Mouse (Mus musculus) liver, embryonic 14.5 days (tissue): ENCODE results near the gene Helz.

Experiments
- CTCF ChIP-seq: IDR thresholded peaks from 2 replicates; pipeline ENCODE4 v1.5.1; 2016; ENCODE audit warnings: antibody characterized with exemption, low read depth, control low read depth
- EP300 ChIP-seq: IDR thresholded peaks from 2 replicates; pipeline ENCODE4 v1.6.1; 2016; ENCODE audit warnings: antibody characterized with exemption, low read depth

DNA sequence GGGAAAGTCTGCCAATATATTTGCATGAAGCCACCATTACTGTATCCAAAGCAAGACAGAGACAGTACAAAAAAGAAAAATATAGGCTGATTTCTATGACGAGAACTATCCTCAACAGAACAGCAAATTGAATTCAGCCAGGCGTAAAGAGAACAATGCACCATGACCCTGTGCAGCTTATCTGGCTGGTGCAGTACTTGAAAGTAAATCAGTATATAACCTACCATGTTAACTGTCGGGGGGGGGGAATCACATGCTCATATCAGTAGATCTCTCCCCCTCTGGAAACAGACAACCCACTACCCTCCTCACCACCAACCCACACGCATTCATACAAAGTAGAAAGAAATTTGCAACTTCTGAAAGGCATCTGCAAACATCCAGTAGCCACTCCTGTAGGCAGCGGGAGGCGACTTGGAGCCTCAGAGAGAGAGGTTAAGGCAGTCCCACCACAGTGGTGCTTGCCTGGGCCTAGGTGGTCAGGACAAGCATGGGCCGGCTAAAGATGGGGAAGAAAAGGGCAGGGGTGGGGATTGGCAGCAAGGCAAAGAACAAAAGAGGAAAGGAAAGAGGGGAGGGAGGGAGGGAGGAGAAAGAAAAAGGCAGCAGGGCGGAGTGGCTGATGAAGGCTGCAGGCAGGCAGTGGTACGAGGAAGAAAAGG, 135.1 kb downstream of the Helz start:
- no peak for TF ChIP-seq CTCF
- no peak for TF ChIP-seq EP300
